Mouse (Mus musculus) embryonic fibroblast, embryonic 13.5 days (primary cell): Measurements from ENCODE around the gene Lrrc31.

Experiments used
- CTCF ChIP-seq: IDR thresholded peaks from 2 replicates; pipeline ENCODE4 v1.5.1; 2011; ENCODE audit warnings: mild to moderate bottlenecking, control low read depth, low read length, moderate library complexity, borderline replicate concordance; ENCODE audit not compliant: insufficient read depth
- POLR2A ChIP-seq: IDR thresholded peaks from 2 replicates; pipeline ENCODE4 v1.6.1; 2011; ENCODE audit warnings: low read depth, mild to moderate bottlenecking, control low read depth, low read length, moderate library complexity

DNA sequence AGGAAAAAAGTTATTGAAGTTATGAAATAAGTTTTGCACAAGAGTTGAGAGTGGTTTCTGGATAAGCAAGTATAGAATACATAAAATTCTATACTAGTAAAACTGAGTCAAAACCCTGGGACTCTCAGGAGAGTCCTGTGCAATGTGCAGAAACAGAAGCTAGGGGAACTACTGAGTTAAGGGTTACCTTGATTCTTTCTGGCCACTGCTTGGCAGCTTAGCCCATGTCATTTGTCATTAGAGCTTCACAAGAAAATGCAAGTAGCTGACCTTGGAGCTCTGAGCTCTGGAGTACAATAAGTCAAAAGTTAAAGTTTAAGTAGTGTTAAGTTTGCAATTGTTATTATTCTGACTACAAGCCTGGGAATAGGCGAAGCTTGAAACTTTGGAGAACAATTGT is 13.7 kb upstream of the Lrrc31 start:
- TF ChIP-seq POLR2A (no peak), CTCF (no peak)
